Mouse (Mus musculus) kidney, adult 2 months (tissue): ENCODE results near the gene Reep3. TPM values are rescaled to one million over a fixed set of nuclear protein-coding genes. Genes with fewer than 3 reads are reported as not detected.
"Not testable (repeated sequence)": the region's sequence is repeated elsewhere in the genome, so short reads cannot be mapped to it uniquely, and the experiment has no call there.

ENCODE experiments used
- DNase-seq: peaks from one replicate; pipeline ENCODE4 v3.0.0; 2021
- H3K27ac ChIP-seq: fragments of 200-500 bp; 2 replicates; pipeline ENCODE4 v1.5.1; 2012; ENCODE audit warnings: low read depth, low read length, control low read depth, inconsistent platforms; ENCODE audit not compliant: insufficient read depth
- H3K27me3 ChIP-seq: fragments of 200-500 bp; replicated peaks from 2 replicates; pipeline ENCODE4 v1.6.1; 2012; ENCODE audit warnings: mild to moderate bottlenecking, moderate library complexity, low read length, inconsistent platforms; ENCODE audit not compliant: control insufficient read depth, insufficient read depth
- H3K36me3 ChIP-seq: fragments of 200-500 bp; 2 replicates; pipeline ENCODE4 v1.6.1; 2012; ENCODE audit warnings: mild to moderate bottlenecking, moderate library complexity, low read length, inconsistent platforms; ENCODE audit not compliant: control insufficient read depth, insufficient read depth
- H3K4me1 ChIP-seq: fragments of 200-500 bp; 2 replicates; pipeline ENCODE4 v1.6.1; 2011; ENCODE audit warnings: low read length; ENCODE audit not compliant: control insufficient read depth, insufficient read depth
- H3K4me3 ChIP-seq: fragments of 200-500 bp; 2 replicates; pipeline ENCODE4 v1.5.1; 2011; ENCODE audit warnings: mild to moderate bottlenecking, low read depth, low read length, control low read depth; ENCODE audit not compliant: insufficient read depth
- CTCF ChIP-seq: fragments of 200-500 bp; conservative IDR thresholded peaks from 2 replicates; pipeline ENCODE4 v1.5.1; 2011; ENCODE audit warnings: low read depth, mild to moderate bottlenecking, control low read depth, low read length, moderate library complexity, mixed read lengths; ENCODE audit not compliant: insufficient read depth, insufficient read length
- POLR2A ChIP-seq: fragments of 200-500 bp; IDR thresholded peaks from one replicate; pipeline ENCODE4 v1.6.1; 2011; ENCODE audit warnings: low read depth, low read length, control low read depth
- WGBS: fragments of 180-500 bp; shearing (Covaris S2); methylation state at CpG from one replicate; pipeline ENCODE4 v1.1.7; 2018; 5-methylcytosine and 5-hydroxymethylcytosine counted together
- polyA plus RNA-seq: library from polyadenylated mRNA; depleted of rRNA; stranded (reverse); fragments of >200 nt; gene quantifications from 2 replicates; pipeline ENCODE4 v1.2.3, GENCODE M21; 2012

The Reep3 gene
- polyA plus RNA-seq, 1 experiment: 26.0 TPM

DNA sequence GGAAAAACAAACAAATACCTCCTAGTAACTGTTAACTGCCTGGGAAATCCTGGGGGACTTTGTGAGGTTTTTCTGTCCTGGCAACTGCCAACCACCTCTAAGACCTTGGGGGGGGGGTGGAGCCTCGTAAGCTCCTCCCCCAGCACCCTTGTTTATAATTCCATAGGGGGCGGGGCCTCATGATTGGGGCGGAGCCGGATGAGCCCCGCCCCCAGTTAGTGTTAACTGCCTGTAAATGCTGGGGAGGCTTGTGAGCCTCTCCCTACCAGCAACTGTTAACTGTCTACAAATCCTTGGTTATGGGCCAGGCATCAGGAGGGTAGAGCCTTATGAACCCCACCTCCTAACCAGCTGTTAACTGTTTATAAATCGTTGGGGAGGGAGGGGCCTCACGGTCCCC is 22.5 kb upstream of the Reep3 start:
- H3K4me1 ChIP-seq: peaks cover 44% of the 10 kb centered on the region
- no peak overlapping the region for H3K4me3 ChIP-seq
- no peaks in the 10 kb centered on the region for H3K27me3 ChIP-seq
- no peak overlapping the region for H3K27ac ChIP-seq
- TF ChIP-seq POLR2A (no peak), CTCF (no peak)
- no peak for DNase-seq
- H3K36me3 ChIP-seq: no peaks in the 10 kb centered on the region
- WGBS: 51% methylated on average over 7 of the region's 7 CpGs

DNA sequence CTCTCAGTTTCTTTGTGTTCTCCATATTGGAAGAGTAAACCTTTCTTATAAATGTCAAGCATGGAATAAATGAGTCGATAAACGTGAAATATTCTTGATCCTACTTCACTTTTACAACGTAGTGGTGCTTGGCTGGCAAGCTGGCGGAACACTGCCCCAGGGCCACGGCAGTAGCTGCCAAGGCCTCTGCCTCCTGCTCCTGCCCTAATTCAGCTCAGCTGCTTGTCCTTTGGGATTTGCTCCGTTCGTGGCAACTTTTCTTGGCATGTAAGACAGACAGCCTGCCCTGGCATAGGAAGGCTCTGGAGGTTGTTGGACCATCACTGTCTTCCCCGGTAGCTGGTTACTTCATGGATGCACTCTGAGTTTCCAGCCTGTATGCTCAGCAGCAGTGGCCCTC is 19.5 kb upstream of the Reep3 start:
- Histone ChIP-seq H3K27ac (0 out of 2 replicates have a peak overlapping the region, but pooled peaks have one; percentile 48), H3K4me3 (no peak overlapping the region), H3K27me3 (no peaks in the 10 kb centered on the region), H3K36me3 (no peaks in the 10 kb centered on the region), H3K4me1 (peaks cover 37% of the 10 kb centered on the region)
- no peak for TF ChIP-seq CTCF
- TF ChIP-seq POLR2A: no peak
- peak; percentile 80 for DNase-seq
- 23% methylated on average over 8 of the region's 8 CpGs for WGBS

DNA sequence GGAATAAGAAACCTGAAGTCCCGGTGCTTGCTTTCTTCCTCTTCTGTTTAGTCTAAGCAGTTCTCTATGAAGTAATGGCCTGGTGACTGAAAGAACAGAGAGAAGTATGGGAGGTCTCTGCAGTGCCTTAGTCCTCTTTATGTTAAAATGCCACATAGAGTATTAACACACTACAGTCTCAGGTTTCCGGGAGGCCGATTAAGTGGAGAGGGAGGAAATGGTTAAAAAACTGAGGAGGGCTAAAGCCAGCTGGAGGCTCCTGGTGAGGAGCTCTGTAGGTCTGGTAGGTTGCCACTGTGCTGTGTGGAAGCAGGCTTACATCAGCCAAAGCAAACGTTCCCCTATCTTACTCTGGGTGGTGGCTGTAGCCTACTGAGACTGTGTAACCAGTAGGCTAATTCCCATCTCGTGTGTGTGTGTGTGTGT is 18.9 kb upstream of the Reep3 start:
- Histone ChIP-seq H3K36me3 (no peaks in the 10 kb centered on the region), H3K4me3 (no peak overlapping the region), H3K4me1 (peaks cover 37% of the 10 kb centered on the region), H3K27me3 (no peaks in the 10 kb centered on the region), H3K27ac (no peak overlapping the region)
- no peak for TF ChIP-seq POLR2A
- TF ChIP-seq CTCF: no peak
- 27% methylated on average over 5 of the region's 5 CpGs for WGBS
- DNase-seq: no peak

DNA sequence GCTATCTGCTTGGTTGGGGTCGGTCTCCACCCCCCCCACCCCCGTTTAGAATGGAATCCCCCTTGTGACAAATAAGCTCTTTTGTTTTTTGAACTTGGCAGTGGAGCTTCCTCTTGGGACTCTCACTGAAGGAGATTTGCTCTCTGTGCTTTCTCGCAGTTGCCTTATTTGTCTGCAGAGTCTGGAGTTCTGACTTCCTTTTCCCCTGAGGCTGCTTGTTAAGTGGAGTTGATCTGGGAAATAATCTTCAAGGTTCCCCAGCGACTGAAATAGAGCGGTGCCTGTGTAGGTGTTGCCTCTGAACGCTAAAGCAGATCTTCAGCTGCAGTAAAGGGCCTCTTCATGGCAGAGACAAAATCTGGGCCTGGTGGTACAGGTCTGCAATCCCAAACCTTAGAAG is 18.4 kb upstream of the Reep3 start:
- DNase-seq: peak; percentile 54
- Histone ChIP-seq H3K27ac (0 out of 2 replicates have a peak overlapping the region, but pooled peaks have one; percentile 6), H3K4me1 (peaks cover 31% of the 10 kb centered on the region), H3K27me3 (no peaks in the 10 kb centered on the region), H3K4me3 (no peak overlapping the region), H3K36me3 (no peaks in the 10 kb centered on the region)
- 26% methylated on average over 6 of the region's 6 CpGs for WGBS
- TF ChIP-seq POLR2A (no peak), CTCF (no peak)

DNA sequence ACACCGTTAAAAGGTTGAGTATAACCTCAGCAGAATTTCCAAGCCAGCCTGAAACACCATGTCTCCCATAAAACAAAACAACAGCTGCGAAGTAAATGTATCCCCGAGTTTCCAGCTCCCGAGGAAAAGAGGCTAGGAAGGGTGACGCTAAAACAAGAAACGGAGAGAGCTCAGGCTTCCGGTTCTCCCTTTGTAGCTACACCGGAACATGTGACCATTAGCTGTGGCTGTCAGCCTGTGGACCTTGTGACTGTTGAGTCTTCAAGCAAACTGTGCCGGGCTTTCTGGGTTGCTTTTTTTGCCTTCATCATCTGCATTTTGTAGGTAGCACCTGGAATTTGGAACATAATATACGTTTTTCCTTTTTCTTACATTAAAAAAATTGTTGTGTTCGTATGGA is 17.1 kb upstream of the Reep3 start:
- Histone ChIP-seq H3K27me3 (no peaks in the 10 kb centered on the region), H3K4me1 (peaks cover 25% of the 10 kb centered on the region), H3K36me3 (no peaks in the 10 kb centered on the region), H3K4me3 (no peak overlapping the region), H3K27ac (no peak overlapping the region)
- no peak for TF ChIP-seq POLR2A
- TF ChIP-seq CTCF: no peak
- 75% methylated on average over 11 of the region's 11 CpGs for WGBS
- peak; percentile 33 for DNase-seq

DNA sequence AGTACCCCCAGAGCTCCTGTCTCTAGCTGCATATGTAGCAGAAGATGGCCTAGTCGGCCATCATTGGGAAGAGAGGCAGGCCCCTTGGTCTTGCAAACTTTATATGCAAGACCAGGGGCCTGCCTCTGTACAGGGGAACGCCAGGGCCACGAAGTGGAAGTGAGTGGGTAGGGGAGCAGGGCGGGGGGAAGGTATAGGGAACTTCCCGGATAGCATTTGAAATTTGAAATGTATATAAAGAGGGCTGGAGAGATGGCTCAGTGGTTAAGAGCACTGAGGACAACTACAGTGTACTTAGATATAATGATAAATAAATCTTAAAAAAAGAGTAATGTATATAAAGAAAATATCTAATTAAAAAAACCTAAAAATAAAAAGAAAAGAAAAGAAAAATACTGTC is 16.2 kb upstream of the Reep3 start:
- WGBS: 89% methylated on average over 5 of the region's 5 CpGs
- not testable (repeated sequence) for H3K27me3 ChIP-seq, DNase-seq, H3K4me3 ChIP-seq, H3K36me3 ChIP-seq, H3K27ac ChIP-seq
- peaks cover 28% of the 10 kb centered on the region for H3K4me1 ChIP-seq

DNA sequence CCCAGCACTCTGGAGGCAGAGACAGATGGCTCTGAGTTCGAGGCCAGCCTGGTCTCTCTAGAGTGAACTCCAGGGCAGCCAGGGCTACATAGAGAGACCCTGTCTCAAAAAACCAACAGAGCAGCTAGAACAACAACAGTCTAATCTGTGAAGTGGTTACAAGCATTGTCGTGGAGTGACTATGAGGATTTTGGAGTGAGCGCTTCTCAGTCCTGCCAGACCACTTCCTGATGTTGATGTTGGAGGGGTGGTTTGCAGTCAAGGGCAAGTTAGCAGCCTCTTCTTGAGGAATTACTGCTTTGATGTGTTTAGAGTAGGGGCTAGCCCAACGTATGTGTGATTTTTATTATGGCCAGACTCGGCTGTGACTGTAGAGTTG is 15.0 kb upstream of the Reep3 start:
- no peak for DNase-seq
- TF ChIP-seq POLR2A (no peak), CTCF (no peak)
- Histone ChIP-seq H3K4me1 (peaks cover 36% of the 10 kb centered on the region), H3K4me3 (no peak overlapping the region), H3K27ac (no peak overlapping the region), H3K36me3 (no peaks in the 10 kb centered on the region), H3K27me3 (no peaks in the 10 kb centered on the region)
- WGBS: 66% methylated on average over 5 of the region's 5 CpGs

DNA sequence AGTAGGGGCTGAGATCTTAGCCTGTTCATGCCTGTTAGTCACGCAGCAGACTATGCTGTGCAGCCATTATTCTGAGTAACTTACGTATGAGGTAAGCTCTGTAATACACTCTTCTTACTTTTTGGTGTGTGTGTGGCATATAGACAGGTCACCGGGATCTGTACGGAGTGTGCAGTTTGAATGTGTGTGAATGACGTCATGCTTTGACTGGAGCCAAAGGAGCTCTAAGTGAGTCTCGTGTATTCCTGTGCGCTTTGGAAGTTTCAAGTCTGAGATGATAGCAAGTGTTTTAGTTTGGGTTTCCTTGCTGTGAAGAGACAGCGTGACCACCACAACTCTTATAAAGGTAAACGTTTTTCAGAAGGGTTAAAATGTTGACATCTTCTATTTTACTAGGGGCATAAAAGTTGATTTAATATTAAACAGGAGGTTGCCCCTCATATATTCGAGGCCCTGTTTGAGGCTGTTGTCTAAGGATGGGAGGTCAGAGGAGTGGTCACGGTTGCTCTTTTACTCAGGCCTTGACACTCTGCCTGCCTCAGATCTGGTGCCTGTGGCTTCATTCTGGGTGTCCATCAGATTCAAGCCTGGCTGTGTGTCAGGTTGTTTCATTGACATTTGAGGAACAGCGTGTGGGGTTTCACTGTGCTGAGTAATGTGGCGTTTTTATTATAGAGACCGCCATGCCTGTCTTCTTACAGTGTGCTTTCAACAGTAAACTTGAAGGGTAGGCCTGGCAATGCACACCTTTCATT is 14.5 kb upstream of the Reep3 start:
- no peak overlapping the region for H3K4me3 ChIP-seq
- WGBS: 67% methylated on average over 14 of the region's 14 CpGs
- no peaks in the 10 kb centered on the region for H3K27me3 ChIP-seq
- no peak overlapping the region for H3K27ac ChIP-seq
- TF ChIP-seq CTCF: no peak
- no peak for TF ChIP-seq POLR2A
- DNase-seq: no peak
- no peaks in the 10 kb centered on the region for H3K36me3 ChIP-seq
- H3K4me1 ChIP-seq: peaks cover 38% of the 10 kb centered on the region
